Mouse (Mus musculus) neural tube, embryonic 10.5 days (tissue): ENCODE results near the gene Gnmt.

ENCODE experiments used
- DNase-seq: peaks from one replicate; pipeline ENCODE4 v3.0.0-alpha.2; 2017; ENCODE audit warnings: low spot score; ENCODE audit errors: extremely low spot score

Gene Gnmt

DNA sequence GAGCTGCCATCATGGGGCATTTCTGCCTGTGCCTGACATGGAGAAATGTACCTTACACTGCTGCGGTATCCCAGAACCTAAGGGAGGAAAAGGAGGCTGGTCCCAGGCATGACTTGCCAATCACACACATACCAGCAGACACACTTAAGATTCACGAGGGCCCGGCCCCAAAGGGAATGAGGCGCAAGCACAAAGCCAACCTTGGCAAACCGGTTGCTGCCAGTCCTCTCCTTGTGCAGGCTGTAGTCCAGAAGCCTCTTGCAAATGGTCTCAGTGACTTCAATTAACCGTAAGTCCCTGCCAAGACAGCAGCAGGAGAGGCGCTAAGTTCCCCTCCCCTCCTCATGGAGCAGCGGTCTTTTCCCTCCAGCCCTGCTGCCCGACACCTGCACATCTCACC, 14.0 kb upstream of the Gnmt start:
- DNase-seq, result no peak

DNA sequence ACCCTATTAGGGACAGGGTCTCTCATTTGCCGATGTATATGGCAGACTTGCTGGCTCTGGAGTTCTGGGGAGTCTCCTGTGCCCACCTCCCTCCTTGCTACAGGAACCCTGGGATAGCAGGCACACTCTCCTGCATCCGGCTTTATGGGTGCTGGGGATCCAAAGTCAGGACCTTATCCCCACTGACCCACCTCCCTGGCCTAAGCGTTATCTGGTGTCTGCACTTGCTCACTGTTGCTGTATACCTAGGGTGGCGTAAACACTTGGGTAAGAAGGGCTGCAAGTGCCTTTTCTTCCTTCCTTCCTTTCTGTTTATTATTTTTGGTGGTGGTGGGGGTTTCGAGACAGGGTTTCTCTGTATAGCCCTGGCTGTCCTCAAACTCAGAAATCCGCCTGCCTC, 12.3 kb upstream of the Gnmt start:
- DNase-seq, result no peak

DNA sequence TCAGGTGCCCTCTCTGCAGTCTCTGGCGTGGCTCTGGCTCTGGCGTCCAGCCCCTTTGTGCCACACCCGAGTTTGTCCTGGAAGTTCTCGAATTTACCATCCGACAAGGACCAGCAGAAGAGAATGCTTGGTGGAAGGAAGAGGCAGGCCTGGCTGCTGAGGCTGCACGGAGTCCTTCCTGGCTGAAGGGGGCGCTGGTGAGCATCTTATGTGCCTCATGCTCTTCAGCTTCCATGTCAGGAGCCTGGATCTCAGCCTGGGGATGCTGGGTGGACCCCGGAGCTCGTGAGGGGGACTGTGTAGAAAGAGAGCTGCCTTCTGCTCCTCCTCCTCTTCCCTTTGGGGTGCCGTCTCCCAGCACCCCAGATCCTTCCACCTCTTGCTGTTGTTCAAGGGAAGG, 7.2 kb upstream of the Gnmt start:
- DNase-seq, result peak; percentile 33

DNA sequence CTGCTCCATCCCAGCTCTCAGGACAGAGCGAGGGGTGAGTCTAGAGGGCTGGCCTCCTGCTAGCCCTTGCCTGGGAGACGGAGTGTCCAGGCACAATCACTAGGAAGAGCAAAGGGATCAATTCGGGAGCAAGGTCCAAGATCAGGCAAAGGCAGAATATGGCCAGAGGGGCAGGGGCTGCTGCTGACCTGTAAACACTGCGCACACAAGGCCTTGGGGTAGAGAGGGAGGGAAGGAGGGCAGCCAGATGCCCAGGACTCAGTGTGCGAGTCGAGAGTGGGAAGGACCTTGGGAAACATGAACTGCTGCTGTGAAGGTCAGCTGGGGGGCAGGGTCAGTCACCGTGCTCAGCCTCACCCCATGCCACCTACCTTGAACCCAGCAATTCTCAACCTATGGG, 6.3 kb upstream of the Gnmt start:
- DNase-seq, result no peak

DNA sequence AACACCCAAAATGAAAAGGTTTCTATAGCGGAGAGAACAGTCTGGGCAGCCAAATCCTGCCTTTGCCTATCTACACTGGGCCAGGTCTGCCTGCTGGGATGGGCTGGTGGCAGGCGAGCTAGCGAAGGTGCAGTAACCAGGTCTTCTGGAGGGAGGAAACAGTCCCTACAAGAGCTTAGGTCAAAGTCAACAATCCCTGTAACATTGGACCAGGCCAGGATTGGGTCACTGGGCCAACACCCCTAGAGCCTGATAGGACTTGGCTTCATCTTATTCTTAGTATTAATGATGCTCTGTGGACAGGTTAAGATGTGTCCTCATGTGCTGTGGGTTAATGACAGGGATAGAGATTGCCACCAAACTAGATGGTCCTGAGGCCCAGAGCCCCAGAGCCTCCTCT, 5.1 kb upstream of the Gnmt start:
- DNase-seq, result no peak

DNA sequence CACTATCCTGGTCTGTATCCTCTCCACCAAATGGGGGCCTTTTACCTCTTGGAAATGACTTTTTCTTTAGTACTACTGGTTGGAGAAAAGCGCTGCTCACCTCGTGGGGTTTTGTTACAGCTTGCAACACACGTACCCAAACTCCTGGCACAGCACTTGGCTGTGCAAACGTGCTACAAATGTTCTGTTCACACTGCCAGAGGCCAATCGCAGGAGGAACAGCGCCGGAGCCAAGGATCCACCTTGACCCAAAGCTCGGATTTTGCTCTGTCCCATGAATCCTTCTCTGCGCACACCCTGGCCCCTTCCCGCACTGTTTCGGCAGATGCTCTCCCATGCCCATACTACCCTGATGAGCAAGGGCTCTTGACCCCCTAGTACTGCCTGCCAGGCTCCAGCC, 472 bp downstream of the Gnmt start:
- DNase-seq, result no peak

DNA sequence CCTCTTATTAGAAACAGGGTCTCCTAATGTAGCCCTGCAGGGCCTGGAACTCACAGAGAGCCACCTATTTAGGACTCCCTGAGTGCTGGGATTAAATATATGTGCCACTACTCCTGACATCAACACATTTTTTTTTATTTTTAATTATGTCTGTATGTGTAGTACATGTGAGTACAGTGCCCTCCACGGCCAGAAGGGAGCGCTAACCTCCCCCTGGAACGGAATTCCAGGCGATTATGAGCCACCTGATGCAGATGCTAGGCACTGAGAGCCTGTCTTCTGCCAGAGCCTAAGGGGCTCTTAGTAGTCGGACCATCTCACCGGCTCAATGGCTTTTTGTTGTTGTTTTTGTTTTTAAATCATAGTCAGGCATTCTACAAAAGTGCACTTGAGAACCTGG, 947 bp downstream of the Gnmt start:
- no peak for DNase-seq

DNA sequence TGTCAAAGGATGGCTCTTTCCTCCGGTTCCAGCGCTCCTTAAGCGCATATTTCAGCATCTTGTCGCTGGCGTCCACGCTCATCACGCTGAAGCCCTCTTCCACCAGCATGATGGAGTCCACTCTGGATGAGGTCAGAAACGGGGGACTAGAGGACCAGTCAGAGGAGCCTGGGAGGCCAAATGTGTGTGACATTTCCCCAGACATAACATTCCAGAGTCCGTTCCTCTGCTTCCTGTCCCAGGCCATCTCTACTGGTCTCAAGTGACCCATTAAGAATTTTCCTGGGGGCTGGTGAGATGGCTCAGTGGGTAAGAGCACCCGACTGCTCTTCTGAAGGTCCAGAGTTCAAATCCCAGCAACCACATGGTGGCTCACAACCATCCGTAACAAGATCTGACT, 1.7 kb downstream of the Gnmt start:
- DNase-seq, result no peak

DNA sequence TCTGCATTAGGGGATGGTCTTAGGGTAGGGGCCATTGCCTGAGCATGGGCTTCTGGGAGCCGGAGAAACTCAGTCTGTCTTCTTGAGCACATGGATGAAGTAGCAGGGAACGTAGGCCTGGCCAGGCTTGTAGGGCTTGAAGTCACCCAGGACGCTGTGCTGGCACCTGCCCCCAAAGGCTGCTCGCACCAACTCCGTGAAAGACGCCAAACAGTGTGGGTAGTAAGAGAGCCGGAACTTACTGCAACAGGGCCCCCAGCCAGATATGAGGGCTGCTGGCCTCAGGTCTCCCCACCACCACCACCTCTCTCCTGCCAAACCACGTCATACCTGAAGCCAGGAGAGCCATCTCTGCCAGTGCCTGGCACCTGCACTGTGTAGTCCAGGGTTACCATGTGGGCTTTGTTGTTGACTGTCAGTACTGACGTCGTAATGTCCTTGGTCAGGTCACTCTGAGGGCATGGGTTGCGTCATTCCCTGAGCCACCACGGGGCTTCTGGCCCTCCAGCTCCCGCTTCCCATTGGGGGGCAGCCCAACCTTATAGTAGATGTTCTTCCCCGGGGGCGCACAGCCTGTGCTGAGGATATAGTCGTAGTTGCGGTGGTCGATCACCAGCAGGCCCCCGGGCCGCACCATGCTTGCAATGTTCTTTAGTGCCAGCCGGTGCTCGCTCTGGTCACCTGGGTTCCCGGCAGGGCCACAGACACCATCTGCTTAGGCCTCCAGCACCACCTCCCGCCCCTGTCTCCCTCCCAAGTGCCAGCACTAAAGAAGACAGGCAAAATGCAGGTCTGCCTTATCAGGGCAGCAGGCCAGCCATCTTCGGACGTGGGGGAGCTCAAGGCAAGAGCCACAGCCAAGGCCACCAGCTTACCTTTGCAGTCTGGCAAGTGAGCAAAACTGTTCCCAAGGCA, 3.0 kb downstream of the Gnmt start:
- DNase-seq, result no peak

DNA sequence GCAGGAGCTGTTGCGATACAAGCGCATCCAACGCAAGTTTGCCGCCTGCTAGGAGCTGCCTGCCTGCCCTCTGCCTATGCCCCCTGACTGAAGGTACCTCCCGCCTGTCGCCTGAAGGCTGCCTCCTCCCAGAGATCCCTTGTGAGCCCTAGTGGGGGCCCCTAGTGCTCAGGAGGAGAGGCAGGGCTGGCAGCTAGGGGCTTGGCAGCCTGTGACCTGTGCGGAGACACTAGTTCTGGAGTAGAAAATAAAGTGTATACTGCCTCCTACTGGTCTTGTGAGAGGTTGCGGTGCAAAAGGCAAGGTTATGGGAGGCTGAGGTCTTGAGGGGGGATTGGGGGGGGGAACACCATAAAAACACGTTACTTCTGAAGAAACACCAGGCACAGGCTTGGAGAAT, 3.7 kb downstream of the Gnmt start:
- DNase-seq, result peak; percentile 35

DNA sequence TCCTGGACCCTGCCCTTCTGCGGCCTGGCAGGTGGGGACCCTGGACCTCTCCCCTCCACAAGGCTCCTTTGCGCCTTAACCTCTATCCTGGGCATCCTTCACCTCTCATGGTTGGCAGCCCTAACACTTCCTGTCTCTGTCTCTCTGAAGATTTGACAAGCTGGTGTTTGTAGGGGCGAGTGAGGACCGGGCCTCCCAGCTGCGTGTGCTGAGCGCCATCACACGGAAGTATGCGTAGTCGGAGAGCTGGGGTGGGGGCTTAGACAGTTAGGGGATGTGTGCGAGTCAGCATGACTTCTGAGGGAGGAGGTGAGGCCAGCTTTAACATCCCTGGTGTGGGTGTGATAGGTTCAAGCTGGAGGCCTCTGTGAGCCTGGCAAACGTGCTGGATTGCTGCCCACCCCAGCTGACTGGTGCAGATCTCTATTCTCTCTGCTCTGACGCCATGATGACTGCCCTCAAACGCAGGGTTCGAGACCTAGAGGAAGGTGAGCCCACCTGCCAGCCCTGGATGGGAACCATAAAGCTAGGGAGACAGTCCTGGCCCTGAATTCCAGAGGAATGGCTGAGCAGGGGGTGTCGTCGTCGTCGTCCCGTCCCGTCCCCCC, 4.4 kb downstream of the Gnmt start:
- no peak for DNase-seq

DNA sequence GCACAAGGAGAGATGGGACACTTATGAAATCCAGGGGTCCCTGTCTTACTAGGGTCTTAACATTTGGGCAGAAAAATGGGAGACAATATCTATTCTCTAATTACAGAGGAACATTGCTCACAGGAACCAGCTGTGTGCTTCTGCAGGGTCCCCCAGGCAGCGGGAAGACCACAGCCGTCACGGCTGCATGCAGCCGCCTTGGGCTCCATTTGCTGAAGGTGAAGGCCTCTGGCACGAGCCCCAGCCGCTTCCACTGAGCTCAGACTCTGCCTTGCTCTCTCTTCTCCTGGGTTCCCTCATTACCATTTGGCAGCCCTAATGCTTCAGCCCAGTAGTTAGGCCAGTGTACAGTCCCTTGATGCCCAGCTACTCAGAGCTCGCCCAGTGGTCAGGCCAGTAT, 7.9 kb downstream of the Gnmt start:
- no peak for DNase-seq

DNA sequence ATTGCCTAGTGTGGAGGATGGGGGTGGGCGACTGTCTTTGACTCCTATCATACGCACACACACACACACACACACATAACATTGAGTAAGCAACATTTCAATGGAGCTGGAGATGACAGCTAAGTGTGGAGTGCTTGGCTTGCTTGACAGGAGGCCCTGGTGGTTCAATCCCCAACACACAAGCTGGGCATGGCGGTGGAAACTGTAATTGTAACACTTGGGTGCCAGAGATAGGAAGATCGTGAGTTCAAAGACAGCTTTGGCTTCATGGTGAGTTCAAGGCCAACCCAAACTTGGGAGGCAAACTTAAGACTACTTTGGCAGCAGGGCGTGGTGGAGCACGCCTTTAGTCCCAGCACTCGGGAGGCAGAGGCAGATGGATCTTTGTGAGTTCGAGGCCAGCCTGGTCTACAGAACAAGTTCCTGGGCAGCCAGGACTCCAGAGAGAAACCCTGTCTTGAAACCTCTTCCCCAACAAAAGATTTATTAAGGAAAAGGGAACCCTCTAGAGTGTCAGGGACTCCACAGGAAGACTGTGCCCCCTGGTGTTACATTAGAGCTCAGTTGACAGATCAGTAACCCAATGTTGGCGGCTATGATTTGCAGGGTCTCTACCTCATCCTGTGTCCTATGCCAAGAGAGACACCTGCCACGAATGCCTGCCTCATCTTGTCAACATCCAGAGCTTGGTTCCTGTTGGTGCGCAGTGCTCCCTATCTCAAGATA, 14.0 kb downstream of the Gnmt start:
- no peak for DNase-seq

DNA sequence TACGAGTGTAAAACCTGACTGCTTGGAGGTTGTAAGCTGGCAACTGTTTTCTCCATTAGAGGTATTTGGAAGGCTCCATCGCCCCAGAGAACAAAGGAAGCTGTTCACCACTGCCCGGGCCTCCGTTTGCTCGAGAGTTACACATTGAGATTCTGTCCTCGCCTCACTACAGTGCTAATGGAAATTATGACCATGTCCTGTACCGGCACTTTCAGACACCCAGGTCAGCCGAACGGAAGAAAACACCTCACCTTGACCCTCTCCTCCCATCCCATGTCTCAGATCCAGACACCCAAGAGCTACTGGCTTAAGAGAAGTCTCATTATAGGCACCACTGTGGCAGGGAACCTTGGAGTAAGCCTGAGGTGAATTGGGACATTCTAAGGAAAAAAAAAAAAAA, 15.1 kb downstream of the Gnmt start:
- no peak for DNase-seq

DNA sequence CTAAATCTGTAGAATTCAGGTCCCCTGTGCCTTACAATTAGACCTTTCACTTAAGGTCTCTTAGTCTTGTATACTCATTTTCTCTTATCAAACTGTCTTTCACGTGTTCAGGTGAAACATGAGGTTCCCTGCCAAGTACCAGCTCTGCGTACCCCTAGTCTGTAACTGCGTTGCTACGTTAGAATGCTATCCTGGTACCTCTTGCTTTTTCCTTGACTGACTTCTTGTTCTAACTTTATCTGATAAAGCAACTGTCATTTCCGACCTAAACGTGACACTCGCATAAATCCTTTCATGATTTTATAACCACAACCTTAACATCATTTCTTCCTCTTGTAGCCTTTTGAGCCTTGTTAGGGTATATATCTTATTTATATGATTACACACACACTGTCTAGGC, 16.5 kb downstream of the Gnmt start:
- no peak for DNase-seq

DNA sequence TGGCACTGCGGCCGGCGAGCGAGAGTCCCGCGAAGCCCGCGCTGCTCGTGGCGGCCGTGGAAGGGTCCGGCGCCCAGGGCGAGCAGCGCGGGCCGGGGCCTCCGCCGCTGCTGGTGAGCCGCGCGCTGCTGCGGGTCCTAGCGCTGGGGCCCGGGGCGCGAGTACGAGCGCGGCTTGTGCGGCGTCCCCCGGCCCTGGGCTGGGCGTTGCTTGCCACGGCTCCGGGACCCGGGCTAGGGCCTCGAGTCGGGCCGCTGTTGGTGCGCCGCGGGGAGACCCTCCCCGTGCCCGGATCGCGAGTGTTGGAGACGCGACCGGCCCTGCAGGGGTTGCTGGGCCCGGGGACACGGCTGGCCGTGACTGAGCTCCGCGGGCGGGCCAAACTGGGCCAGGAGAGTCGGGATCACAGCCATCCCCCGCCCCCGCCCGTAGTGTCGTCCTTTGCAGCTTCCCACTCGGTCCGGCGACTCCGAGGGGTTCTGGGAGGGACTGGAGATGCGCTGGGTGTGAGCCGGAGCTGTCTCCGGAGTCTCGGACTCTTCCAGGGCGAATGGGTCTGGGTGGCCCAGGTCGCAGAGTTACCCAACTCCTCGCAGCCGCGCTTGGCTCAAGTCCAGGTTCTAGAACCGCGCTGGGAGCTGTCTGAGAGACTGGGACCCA, 17.2 kb downstream of the Gnmt start:
- no peak for DNase-seq

DNA sequence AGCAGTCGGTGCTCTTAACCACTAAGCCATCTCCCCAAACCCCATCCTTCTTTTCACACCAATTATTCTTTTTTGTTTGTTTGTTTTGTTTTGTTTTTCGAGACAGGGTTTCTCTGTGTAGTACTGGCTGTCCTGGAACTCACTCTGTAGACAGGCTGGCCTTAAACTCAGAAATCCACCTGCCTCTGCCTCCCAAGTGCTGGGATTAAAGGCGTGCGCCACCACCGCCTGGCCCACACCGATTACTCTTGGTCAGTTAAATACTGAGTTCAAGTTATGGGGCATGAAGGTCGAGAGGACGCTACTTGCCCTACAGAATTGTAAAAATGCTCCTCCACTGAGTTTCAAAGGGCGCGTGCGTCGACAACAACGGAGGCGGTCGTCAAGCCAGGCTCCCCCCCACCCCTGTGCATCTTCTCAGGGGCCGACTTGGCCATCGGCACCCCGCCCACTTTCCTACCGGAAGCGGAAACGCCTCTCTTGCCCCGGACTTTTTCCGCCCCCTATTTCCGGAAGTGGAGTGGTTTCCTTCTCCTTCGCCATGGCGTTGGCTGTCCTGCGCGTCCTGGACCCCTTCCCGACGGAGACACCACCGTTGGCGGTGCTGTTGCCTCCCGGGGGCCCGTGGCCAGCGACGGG, 17.9 kb downstream of the Gnmt start, which contains the start of gene Pex6:
Pex6 (plus strand) TSS at position 505 of the 639 bp plus-strand sequence.
- peak; percentile 94 for DNase-seq

DNA sequence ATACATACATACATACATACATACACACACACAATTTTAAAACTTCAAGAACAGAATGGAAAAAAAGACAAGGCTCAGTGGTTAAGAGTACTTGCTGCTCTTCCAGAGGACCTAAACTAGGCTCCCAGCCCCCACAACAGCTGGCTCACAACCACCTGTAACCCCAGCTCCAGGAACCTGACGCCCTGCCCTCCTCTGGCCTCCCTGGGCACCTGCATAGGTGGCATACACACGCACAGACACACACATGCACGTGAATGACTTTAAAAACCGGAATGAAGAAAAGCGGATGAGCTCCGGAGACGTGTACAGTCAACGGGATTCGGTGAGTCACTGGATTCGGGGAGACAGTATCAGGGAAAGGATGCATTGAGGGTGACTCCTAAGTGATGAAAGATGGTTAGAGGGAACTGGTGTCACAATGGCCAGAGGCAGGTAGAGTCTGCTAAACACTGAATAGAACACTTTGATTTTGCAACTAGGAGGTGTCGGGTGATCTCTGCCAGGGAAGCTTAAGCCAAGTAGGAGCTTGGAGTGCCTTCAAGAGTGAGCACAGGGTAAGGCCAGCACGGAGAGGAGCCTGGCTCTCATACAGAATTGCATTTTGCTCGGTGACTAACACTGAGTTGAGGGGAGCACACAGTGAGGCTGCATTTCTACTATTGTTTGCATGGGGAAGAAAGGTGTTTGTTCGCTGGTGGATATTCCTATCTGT, 22.4 kb downstream of the Gnmt start:
- no peak for DNase-seq

DNA sequence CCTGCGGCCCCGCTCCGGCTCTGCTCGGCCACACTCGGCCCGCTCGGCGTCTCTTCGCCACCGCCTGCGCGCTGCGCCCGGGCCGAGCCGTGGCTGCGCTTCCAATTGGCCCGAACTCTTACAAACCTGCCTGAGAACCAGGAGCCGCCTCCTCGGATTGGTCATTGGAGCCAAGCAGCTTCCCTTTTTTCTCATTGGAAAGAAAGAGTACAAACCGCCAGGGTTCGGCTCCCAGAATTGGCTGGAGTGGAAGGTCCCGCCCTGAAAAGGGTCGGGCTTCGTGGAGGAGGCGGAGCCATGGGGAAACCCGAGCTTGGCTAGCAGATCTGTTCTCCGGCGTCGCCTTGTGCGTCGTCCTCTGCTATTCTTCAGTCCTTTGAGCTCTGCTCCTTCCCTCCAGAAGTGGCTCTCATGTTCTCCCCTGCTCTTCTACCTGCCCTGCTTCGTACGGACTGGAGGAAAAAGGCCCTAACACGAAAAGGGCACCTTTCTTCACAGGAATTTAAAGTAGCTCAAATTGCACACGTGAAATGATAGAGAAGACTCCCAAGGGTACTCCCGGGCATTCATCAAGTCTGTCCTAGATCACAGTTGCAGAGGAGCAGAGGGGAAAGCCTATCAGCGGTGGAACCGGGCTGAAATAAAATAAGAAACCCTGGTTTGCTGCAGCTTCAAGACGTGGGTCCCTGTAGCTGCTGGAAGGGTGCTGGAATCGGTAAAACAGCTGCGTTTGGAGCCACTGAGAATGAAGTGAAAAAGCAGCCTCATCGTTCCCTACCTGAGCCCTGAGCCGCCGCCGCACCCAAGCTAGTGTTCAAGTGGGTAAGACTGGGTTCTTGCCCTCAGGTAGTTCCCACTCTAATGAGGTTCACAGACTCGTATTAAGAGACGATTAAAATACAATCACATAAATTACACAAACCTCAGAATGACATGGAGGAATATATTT, 23.8 kb downstream of the Gnmt start, which contains the start of gene Ppp2r5d:
Ppp2r5d (minus strand) TSS at position 225 of the 949 bp plus-strand sequence.
- DNase-seq, result peak; percentile 94
